Mouse (Mus musculus): ENCODE measurements around the gene Dip2b.

DNA sequence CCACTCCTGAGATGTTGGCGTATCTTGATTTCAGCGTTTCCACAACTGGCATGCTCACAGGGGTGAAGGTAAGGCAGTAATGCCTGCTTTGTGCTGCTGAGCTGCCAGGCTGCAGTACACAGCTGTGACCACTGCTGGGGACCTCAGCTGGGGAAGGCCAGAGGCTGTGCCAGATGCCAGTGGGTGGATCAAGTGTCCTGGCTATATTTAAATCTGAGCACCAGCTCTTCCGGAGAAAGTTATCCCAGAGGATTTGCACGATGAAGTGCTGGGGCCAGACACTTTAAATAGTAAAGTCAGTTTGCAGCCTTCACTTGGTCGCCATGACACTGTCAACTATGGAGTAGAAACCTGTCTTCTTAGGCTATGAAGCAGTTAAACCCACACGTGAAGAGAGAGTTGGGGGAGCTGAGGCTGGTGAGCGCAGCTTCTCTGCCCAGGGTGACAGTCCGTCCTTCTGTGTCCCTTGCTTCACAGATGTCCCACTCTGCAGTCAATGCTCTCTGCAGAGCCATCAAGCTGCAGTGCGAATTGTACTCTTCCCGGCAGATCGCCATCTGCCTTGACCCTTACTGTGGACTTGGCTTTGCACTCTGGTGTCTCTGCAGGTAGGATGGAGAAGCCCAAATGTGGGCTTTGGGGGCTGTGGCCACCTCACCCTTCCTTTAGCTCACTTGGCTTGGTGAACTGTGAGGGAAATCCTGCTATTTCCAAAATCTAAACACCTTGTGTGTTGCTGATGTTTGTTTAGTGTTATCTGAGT lies 160.7 kb downstream of the Dip2b start:
- TF ChIP-seq CTCF (IDR thresholded peaks at IDR 0.05; ENCODE audit: low read depth, low read length) (no peak), POLR2A (IDR thresholded peaks at IDR 0.05; ENCODE audit: extremely low read depth, insufficient read depth, low read length) (no peak)
